Mouse (Mus musculus): Measurements from ENCODE around the gene Hist1h2bh.

The Hist1h2bh gene

DNA sequence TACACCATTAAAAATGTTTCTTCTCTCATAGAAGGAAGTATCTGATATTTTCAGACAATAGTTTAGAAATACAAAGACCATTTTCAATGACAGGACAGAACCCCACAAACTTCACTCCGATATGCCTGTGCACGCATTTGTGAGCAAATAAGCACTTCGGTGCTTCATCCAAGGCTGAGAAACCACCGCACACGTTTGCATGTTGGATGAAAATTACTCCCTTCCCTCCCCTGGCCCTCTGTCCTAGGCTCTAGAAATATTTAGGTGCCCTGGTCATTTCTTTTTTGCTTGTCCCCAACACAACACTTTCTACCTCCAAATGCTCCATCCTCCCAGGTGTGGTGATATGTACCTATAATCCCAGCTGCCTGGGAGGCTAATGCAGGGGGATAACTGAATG, 41.7 kb downstream of the Hist1h2bh start:
- DNase-seq, result no peak

DNA sequence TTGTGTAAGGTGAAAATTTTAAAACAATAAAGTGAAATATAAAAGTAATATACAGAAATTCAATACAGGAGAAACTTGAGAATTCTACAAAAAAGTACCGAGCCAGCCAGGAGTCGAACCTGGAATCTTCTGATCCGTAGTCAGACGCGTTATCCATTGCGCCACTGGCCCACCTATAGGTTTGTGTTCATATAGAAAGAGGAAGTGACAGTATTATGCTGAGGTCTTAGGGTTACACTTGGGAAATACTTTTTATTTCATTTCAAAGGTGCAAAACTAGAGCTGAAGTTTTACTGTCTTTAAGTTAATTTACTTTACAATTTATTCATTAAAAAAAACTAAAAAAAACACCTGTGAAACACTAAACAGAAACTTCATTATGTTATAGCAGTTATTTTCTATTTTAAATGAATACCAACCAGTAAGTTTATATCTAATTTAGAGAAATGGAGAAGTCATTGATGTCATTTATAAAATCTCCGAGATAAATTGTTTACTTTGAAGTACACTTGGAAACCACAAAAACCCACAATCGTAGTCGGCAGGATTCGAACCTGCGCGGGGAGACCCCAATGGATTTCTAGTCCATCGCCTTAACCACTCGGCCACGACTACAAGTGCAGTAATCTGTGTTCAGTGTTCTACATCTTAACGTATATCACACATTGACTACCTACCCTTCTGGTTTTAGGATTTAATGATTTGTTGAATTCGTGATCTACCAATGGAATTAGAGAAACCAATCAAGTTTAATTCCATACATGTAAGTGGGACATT, 42.6 kb downstream of the Hist1h2bh start:
- peak; percentile 26 for DNase-seq

DNA sequence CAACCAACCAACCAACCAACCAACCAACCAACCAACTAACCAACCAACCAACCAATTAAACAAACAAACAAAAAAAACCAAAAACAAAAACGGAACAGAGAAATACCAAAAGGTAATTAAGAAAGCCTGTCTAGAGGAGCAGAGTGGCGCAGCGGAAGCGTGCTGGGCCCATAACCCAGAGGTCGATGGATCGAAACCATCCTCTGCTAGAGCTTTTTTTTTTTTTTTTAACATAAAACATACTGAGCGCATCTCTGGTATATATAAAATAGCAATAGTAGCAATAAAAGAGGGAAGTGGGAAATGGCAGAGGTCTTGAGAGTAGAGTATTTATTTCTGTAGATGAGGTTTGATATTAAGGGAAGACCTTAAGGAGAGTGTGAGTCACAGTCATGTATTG, 43.2 kb downstream of the Hist1h2bh start:
- DNase-seq, result no peak

DNA sequence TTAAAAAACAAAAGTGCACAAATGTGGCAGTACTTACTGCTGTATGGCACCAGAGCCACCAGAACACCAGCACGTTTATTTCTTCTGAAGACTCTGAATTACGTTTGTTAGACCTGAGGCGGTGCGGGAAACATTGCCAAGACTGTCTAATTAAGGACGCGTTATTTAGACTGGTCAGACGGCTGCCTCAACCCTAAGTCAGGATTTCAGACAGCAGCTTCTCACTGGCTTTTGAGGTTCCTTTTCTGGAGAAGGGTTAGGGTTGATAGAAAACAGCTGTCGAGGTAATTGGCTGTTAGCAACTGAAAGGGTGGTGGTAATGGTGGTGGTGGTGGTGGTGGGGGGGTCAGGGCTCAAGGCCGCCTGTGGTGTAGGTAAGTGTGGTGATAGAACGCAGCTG, 44.5 kb downstream of the Hist1h2bh start:
- no peak for DNase-seq

DNA sequence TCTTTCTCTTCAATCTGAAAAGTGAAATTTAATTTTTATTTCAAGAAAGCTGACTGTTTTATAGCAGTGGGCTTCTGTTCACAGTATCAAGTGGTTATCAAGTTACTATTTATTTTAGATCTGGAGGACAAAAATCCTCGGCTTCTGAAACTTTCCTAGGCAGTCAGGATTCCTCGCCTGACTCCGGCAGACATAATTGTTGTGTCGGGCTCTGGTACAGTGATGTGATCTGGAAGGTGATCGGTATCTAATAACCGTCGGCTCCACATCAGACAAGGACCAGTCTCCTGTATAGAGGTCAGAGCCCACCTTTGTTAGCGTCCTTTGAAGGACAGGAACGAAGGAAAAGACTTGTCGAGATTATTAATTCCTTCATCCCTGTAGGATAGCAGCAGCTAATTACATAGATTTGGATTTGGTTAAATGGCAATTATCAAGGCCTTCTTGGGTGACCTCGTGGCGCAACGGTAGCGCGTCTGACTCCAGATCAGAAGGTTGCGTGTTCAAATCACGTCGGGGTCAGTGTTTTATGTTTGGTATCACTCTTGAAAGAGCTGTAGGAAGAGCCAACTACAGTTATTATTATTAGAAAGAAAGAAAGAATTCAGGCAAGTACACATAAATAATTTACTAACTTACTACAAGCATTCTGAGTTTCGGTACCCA, 45.4 kb downstream of the Hist1h2bh start:
- no peak for DNase-seq

DNA sequence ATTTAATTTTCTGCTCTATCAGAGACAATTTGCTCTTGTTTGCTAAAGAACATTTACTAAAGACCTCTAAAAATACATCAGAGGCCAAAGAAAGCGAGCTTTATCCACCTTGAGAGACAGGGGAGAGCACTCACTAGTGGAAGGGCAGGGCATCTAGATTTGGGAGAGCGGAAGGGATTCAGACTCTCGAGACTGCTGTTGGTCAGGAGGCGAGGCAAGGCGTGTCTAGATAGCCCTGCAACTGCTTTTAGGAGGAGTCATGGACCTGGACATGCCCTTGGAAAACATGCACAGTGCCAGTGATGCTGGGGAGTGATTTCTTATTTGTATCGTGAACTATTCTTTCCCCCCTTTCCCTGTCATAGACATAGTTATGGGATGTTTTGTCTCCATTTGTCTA, 47.7 kb downstream of the Hist1h2bh start:
- no peak for DNase-seq

DNA sequence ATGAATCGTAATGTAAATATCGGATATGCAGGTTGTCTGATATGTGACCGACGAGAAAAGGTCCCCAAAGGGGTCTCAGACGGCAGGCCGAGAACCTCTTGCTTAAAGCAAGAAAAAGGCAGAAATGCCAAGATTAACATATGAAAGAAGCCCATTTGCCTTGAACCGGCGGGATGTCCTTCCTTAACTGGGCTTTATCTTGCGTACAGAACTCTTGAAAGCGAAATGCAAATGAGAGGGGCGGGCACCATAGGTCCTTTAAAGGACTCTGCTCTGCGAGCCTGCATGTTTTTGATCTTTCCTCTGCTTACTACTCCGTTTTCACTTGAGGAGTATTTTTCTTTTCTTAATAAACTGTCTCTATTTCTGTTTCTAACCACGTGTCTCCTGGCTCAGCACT, 51.2 kb downstream of the Hist1h2bh start:
- DNase-seq, result no peak

All from kidney, postnatal 14 days (tissue).